Mouse (Mus musculus): Measurements from ENCODE around the gene Nos3. TPM values are rescaled to one million over a fixed set of nuclear protein-coding genes. Genes with fewer than 3 reads are reported as not detected.

Nos3 gene
- polyA plus RNA-seq, 1 experiment from 2014 or later, result 6.0 TPM

GRCm38 (mm10) chr5:24425421-24426036 lies 60.9 kb downstream of the Nos3 start:
- peak overlapping the region; percentile 70 for H3K4me3 ChIP-seq
- H3K4me1 ChIP-seq, result peaks cover 55% of the 10 kb centered on the region
- peak overlapping the region; percentile 91 for H3K27ac ChIP-seq
- no peaks in the 10 kb centered on the region for H3K27me3 ChIP-seq
- ATAC-seq (ENCODE audit: low FRiP score, low read depth), result peak; percentile 2; the same call in 1 of the 2 replicates
- WGBS, result 1% methylated on average over 26 of the region's 30 CpGs
- peak overlapping the region; percentile 82 for H3K9ac ChIP-seq
- H3K36me3 ChIP-seq, result peaks cover 28% of the 10 kb centered on the region
- no peaks in the 10 kb centered on the region for H3K9me3 ChIP-seq
- H3K4me2 ChIP-seq (replicated peaks), result peak overlapping the region; percentile 95

- peak overlapping the region; percentile 95 for H3K4me2 ChIP-seq (replicated peaks)
- H3K27me3 ChIP-seq, result no peaks in the 10 kb centered on the region
- peaks cover 55% of the 10 kb centered on the region for H3K4me1 ChIP-seq
- H3K9me3 ChIP-seq, result no peaks in the 10 kb centered on the region
- WGBS, result 1% methylated on average over 10 of the region's 10 CpGs
- H3K9ac ChIP-seq, result peak overlapping the region; percentile 82
- H3K4me3 ChIP-seq, result peak overlapping the region; percentile 70
- peak overlapping the region; percentile 91 for H3K27ac ChIP-seq
- H3K36me3 ChIP-seq, result peaks cover 28% of the 10 kb centered on the region
- ATAC-seq (ENCODE audit: low FRiP score, low read depth), result 0 out of 2 replicates have a peak, but pooled peaks have one; percentile 2
These were observed 61.4 kb downstream of the Nos3 start for GRCm38 (mm10) chr5:24426037-24426432.

GRCm38 (mm10) chr5:24426556-24427284 lies 62.1 kb downstream of the Nos3 start:
- H3K4me3 ChIP-seq, result peak overlapping the region; percentile 70
- WGBS, result 13% methylated on average over 9 of the region's 9 CpGs
- no peaks in the 10 kb centered on the region for H3K27me3 ChIP-seq
- peak overlapping the region; percentile 91; the same call in 1 of the 2 replicates for H3K27ac ChIP-seq
- H3K4me1 ChIP-seq, result peaks cover 55% of the 10 kb centered on the region
- peak overlapping the region; percentile 82 for H3K9ac ChIP-seq
- ATAC-seq (ENCODE audit: low FRiP score, low read depth), result no peak
- peak overlapping the region; percentile 95 for H3K4me2 ChIP-seq (replicated peaks)
- H3K36me3 ChIP-seq, result peaks cover 30% of the 10 kb centered on the region
- H3K9me3 ChIP-seq, result no peaks in the 10 kb centered on the region

DNA sequence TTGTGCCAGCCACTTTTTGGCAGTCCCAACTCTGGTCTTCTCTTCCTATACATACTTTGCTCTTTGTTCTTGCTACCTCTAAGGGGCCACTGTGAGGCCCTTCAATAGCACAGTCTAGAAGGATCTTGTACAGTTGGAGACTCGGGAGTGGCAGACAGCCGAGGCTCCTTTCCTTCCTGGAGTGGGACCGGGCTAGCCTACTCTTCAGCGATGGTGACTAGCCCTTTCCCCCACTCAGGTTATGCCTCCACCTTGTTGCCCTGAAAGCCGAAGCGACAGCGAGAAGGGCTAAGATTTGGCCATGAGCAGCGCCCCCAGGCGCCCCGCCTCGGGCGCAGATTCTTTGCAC lies 62.6 kb downstream of the Nos3 start:
- peaks cover 52% of the 10 kb centered on the region for H3K4me1 ChIP-seq
- H3K36me3 ChIP-seq, result peaks cover 36% of the 10 kb centered on the region
- no peaks in the 10 kb centered on the region for H3K9me3 ChIP-seq
- H3K4me3 ChIP-seq, result peak overlapping the region; percentile 70
- peak overlapping the region; percentile 82 for H3K9ac ChIP-seq
- H3K4me2 ChIP-seq (replicated peaks), result peak overlapping the region; percentile 95
- 7% methylated on average over 12 of the region's 12 CpGs for WGBS
- no peaks in the 10 kb centered on the region for H3K27me3 ChIP-seq
- ATAC-seq (ENCODE audit: low FRiP score, low read depth), result no peak
- no peak overlapping the region; the same call in 1 of the 2 replicates for H3K27ac ChIP-seq

DNA sequence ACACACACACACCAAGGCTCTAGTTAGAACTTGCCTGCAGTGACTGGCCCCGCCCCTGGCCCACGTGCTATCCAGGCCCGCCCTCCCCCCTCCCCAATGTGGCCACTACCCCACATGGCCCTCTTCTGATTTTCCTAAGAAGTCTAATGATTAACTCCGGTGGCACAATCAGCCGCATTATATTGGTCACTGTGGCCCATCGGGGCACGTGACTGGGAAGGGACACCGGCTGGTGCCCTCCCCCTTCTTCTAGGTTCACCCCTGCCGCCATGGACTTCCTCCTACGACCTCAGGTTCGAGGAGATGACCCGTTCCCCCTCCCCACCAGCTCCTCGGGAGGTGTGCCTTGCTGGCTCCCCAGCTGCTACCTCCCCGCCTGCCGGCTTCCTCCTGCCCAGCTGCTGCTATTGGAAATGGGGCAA lies 63.4 kb downstream of the Nos3 start:
- peak overlapping the region; percentile 50 for H3K9ac ChIP-seq
- H3K27me3 ChIP-seq, result no peaks in the 10 kb centered on the region
- H3K4me1 ChIP-seq, result peaks cover 45% of the 10 kb centered on the region
- peak overlapping the region; percentile 95 for H3K4me2 ChIP-seq (replicated peaks)
- peak overlapping the region; percentile 28; the same call in 1 of the 2 replicates for H3K27ac ChIP-seq
- 2% methylated on average over 14 of the region's 15 CpGs for WGBS
- peak overlapping the region; percentile 23 for H3K4me3 ChIP-seq
- no peak for ATAC-seq (ENCODE audit: low FRiP score, low read depth)
- peaks cover 43% of the 10 kb centered on the region for H3K36me3 ChIP-seq
- H3K9me3 ChIP-seq, result no peaks in the 10 kb centered on the region

- WGBS, result 11% methylated on average over 9 of the region's 9 CpGs
- H3K4me3 ChIP-seq, result peak overlapping the region; percentile 23
- no peaks in the 10 kb centered on the region for H3K9me3 ChIP-seq
- no peak overlapping the region for H3K27ac ChIP-seq
- H3K36me3 ChIP-seq, result peaks cover 49% of the 10 kb centered on the region
- peak overlapping the region; percentile 95 for H3K4me2 ChIP-seq (replicated peaks)
- H3K9ac ChIP-seq, result peak overlapping the region; percentile 50
- H3K27me3 ChIP-seq, result no peaks in the 10 kb centered on the region
- H3K4me1 ChIP-seq, result peaks cover 45% of the 10 kb centered on the region
- ATAC-seq (ENCODE audit: low FRiP score, low read depth), result no peak
These were observed 64.0 kb downstream of the Nos3 start for GRCm38 (mm10) chr5:24428596-24428995.

- no peak for ATAC-seq (ENCODE audit: low FRiP score, low read depth)
These were observed 69.4 kb downstream of the Nos3 start for GRCm38 (mm10) chr5:24433993-24434392.

More at GRCm38 (mm10) chr5:24433993-24434392, 69.4 kb downstream of the Nos3 start:
- no peak overlapping the region for H3K9ac ChIP-seq
- no peak overlapping the region for H3K27ac ChIP-seq
- H3K4me2 ChIP-seq (replicated peaks), result no peak overlapping the region
- no peaks in the 10 kb centered on the region for H3K9me3 ChIP-seq
- H3K4me3 ChIP-seq, result no peak overlapping the region
- no peaks in the 10 kb centered on the region for H3K27me3 ChIP-seq
- WGBS, result 89% methylated on average over 8 of the region's 8 CpGs
- H3K4me1 ChIP-seq, result peaks cover under 1% of the 10 kb centered on the region; the same call in 1 of the 2 replicates
- H3K36me3 ChIP-seq, result peaks cover 98% of the 10 kb centered on the region

Other genes with a start within 250 kb of the Nos3 start
- gene Nupl2, start 199.8 kb upstream of the Nos3 start, polyA plus RNA-seq (2015; fragmentation: Nextera tagmentation; extraction: Ambion mirVana), result 18.2 and 19.9 TPM in 2 replicates
- 2.7 and 3.1 TPM in 2 replicates for gene Kcnh2, start 13.2 kb upstream of the Nos3 start, polyA plus RNA-seq (2015; fragmentation: Nextera tagmentation; extraction: Ambion mirVana)
- gene Atg9b, start 27.3 kb downstream of the Nos3 start, polyA plus RNA-seq (2015; fragmentation: Nextera tagmentation; extraction: Ambion mirVana), result 0.37 and 0.78 TPM in 2 replicates
- 42.1 and 44.6 TPM in 2 replicates for gene Abcb8, start 28.9 kb downstream of the Nos3 start, polyA plus RNA-seq (2015; fragmentation: Nextera tagmentation; extraction: Ambion mirVana)
- gene Asic3, start 48.6 kb downstream of the Nos3 start, polyA plus RNA-seq (2015; fragmentation: Nextera tagmentation; extraction: Ambion mirVana), result 1.7 and 2.0 TPM in 2 replicates
- 53.5 and 59.5 TPM in 2 replicates for gene Cdk5, start 58.7 kb downstream of the Nos3 start, polyA plus RNA-seq (2015; fragmentation: Nextera tagmentation; extraction: Ambion mirVana)
- gene Slc4a2, start 59.0 kb downstream of the Nos3 start, polyA plus RNA-seq (2015; fragmentation: Nextera tagmentation; extraction: Ambion mirVana), result 39.5 and 42.0 TPM in 2 replicates
- 120 TPM in 2 replicates for gene Fastk, start 80.5 kb downstream of the Nos3 start, polyA plus RNA-seq (2015; fragmentation: Nextera tagmentation; extraction: Ambion mirVana)
- 23.7 and 24.6 TPM in 2 replicates for gene Tmub1, start 83.0 kb downstream of the Nos3 start, polyA plus RNA-seq (2015; fragmentation: Nextera tagmentation; extraction: Ambion mirVana)
- 29.8 and 35.4 TPM in 2 replicates for gene Agap3, start 87.4 kb downstream of the Nos3 start, polyA plus RNA-seq (2015; fragmentation: Nextera tagmentation; extraction: Ambion mirVana)
- not detected in 2 replicates for gene Gbx1, start 162.4 kb downstream of the Nos3 start, polyA plus RNA-seq (2015; fragmentation: Nextera tagmentation; extraction: Ambion mirVana)
- 1.6 and 2.2 TPM in 2 replicates for gene Asb10, start 176.2 kb downstream of the Nos3 start, polyA plus RNA-seq (2015; fragmentation: Nextera tagmentation; extraction: Ambion mirVana)
- gene 4931409K22Rik, start 192.0 kb downstream of the Nos3 start, polyA plus RNA-seq (2015; fragmentation: Nextera tagmentation; extraction: Ambion mirVana), result 0.17 and 0.49 TPM in 2 replicates
- gene Abcf2, start 212.7 kb downstream of the Nos3 start, polyA plus RNA-seq (2015; fragmentation: Nextera tagmentation; extraction: Ambion mirVana), result 120 and 128 TPM in 2 replicates
- 31.6 and 33.3 TPM in 2 replicates for gene Chpf2, start 221.9 kb downstream of the Nos3 start, polyA plus RNA-seq (2015; fragmentation: Nextera tagmentation; extraction: Ambion mirVana)